Mouse (Mus musculus): ENCODE results near the gene Mga.

The Mga gene

DNA sequence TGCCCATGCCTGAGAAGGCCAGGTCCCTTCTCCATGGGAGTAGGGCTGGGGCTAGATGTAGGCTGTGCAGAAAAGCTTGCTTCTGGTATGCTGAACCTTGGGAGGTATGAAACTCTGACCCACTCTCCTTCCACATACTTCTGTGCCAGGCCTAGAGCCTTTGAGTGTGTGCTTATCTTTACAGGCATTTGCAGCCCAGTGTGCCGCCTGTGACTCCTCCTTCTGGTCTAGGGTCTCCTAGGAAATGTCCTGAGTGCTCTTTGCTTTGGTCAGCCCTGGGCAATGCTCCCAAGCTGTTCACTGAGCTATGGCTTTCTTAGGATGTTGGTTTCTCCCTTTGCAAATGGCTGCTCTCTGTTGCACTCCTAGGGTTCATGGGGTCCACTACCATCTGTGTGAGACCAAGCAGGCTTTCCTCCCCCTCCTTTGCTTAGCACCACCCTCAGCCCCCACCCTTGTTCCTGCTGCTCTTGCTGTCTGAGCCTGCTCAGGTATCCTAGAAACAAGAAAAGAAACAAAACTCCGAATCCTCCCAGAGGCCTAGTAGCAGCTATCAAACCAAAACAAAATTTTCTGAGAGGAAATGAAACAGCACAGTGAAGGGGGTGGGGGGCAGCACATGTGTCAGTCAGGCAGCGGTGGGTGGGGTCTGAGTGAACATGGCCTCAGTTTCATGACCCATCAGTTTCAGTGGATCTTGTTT, 104.0 kb downstream of the Mga start:
- Histone ChIP-seq H3K27me3 (ENCODE audit: control insufficient read depth, insufficient read depth, low read length, poor library complexity, severe bottlenecking) (no peaks in the 10 kb centered on the region), H3K36me3 (ENCODE audit: control insufficient read depth, insufficient read depth, low read length, poor library complexity, severe bottlenecking) (no peaks in the 10 kb centered on the region; the same call in 1 of the 2 replicates)
- DNase-seq (ENCODE audit: low read depth, low spot score) = no peak

DNA sequence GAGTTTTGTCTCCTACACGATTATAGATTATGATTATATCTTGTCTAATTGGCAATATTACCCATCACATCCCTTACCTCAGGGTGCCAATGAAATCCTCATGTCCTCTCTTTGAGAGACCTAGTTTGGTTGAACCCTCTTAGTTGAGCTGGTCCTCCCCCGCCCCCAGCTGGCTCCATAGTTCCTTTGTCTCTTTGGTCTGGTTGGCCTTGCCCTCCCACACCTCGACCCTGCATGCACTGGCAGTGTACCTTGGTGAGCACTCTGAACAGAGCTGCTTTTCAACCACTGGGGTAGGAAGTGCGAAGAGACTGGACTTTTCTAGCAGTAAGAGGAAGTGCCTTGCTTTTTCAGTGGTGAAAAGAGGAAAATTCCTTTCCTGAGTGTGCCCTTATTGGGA, 104.9 kb downstream of the Mga start:
- Histone ChIP-seq H3K36me3 (ENCODE audit: control insufficient read depth, insufficient read depth, low read length, poor library complexity, severe bottlenecking) (peaks cover 2% of the 10 kb centered on the region), H3K27me3 (ENCODE audit: control insufficient read depth, insufficient read depth, low read length, poor library complexity, severe bottlenecking) (no peaks in the 10 kb centered on the region)
- no peak for DNase-seq (ENCODE audit: low read depth, low spot score)

DNA sequence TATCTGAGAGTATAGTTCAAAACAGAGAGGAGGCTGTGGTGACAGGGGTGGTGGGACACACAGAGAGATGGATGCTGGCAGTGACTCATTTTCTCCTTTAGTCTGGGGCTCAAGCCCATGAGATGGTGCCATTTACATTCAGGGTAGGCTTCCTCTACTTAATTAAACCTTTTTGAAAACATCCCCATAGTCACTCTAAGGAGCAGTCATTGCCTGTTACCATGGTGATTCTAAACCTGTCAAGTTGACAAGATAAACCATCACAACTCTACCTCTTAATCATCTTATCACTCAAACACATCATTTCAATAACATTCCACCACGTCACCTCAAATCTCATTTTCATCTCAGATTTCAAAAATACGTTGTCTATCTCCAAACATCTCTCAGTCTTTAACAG, 106.9 kb downstream of the Mga start:
- Histone ChIP-seq H3K27me3 (ENCODE audit: control insufficient read depth, insufficient read depth, low read length, poor library complexity, severe bottlenecking) (no peaks in the 10 kb centered on the region), H3K36me3 (ENCODE audit: control insufficient read depth, insufficient read depth, low read length, poor library complexity, severe bottlenecking) (peaks cover 2% of the 10 kb centered on the region; the same call in 1 of the 2 replicates)
- DNase-seq (ENCODE audit: low read depth, low spot score) = no peak

DNA sequence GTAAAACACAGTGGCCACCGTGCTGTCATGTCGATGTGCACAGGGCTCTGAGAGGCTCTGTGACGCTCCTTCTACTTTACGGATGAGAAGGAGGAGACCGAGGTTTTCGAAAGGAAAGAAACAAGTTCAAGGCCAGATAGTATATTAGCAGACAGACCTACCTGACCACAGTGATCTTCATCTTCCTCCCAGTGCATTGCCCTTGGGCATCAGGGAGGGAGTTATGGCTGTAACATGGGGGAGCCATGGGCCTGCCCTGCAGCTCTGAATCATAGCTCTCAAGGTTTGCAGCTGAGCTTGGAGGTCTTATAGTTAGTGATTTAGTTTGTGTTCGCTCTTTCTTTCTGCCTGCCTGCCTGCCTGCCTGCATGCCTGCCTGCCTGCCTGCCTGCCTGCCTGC, 109.7 kb downstream of the Mga start:
- no peak for DNase-seq (ENCODE audit: low read depth, low spot score)
- no peaks in the 10 kb centered on the region for H3K27me3 ChIP-seq (ENCODE audit: control insufficient read depth, insufficient read depth, low read length, poor library complexity, severe bottlenecking)
- peaks cover 2% of the 10 kb centered on the region; the same call in 1 of the 2 replicates for H3K36me3 ChIP-seq (ENCODE audit: control insufficient read depth, insufficient read depth, low read length, poor library complexity, severe bottlenecking)

DNA sequence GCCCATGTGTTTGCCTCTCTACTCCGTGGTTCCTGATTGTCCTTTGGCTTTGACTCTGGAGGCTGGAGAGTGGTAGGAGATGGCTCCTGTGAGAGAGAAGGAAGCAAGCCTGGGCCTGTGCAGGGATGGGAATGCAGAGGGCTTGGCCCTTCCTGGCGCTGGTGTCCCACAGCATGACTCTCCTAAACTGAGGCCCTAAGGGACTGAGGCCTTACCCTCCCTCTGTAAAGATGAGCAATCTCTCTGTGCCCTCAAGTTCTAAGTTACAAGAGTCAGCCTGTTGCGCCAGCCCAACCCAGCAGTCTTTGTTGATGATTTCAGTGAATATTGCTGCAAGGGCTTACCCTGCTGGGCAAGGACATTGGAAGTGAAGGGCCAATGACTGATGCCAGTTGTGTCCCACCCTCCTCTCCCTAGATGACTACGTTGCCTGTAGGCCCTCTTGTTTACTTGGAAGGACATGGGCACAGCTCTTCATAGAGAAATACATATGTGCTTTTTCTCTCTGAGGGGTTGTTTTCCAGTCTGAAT, 110.7 kb downstream of the Mga start:
- no peak for DNase-seq (ENCODE audit: low read depth, low spot score)
- Histone ChIP-seq H3K27me3 (ENCODE audit: control insufficient read depth, insufficient read depth, low read length, poor library complexity, severe bottlenecking) (no peaks in the 10 kb centered on the region), H3K36me3 (ENCODE audit: control insufficient read depth, insufficient read depth, low read length, poor library complexity, severe bottlenecking) (peaks cover 3% of the 10 kb centered on the region; the same call in 1 of the 2 replicates)

DNA sequence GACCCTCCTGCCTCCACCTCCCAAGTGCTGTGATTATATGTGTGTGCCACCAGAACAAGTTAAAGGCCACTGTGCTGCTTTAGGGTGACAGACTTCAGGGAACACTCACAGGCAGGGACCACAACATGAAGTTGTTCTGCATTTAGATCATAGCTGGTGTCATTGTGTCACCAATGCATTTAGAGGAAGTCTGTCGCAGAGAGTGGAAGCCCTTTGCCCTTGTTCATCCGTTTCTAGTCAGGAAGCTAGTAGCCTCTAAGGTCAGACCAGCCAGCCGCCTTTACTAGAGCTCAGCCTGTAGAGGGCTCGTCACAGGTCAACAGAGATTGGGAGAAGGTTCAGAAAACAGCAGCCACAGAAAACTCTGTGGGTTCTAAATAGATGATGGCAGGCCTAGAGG, 111.6 kb downstream of the Mga start:
- no peak for DNase-seq (ENCODE audit: low read depth, low spot score)
- H3K27me3 ChIP-seq (ENCODE audit: control insufficient read depth, insufficient read depth, low read length, poor library complexity, severe bottlenecking) = no peaks in the 10 kb centered on the region
- H3K36me3 ChIP-seq (ENCODE audit: control insufficient read depth, insufficient read depth, low read length, poor library complexity, severe bottlenecking) = peaks cover 3% of the 10 kb centered on the region; the same call in 1 of the 2 replicates

DNA sequence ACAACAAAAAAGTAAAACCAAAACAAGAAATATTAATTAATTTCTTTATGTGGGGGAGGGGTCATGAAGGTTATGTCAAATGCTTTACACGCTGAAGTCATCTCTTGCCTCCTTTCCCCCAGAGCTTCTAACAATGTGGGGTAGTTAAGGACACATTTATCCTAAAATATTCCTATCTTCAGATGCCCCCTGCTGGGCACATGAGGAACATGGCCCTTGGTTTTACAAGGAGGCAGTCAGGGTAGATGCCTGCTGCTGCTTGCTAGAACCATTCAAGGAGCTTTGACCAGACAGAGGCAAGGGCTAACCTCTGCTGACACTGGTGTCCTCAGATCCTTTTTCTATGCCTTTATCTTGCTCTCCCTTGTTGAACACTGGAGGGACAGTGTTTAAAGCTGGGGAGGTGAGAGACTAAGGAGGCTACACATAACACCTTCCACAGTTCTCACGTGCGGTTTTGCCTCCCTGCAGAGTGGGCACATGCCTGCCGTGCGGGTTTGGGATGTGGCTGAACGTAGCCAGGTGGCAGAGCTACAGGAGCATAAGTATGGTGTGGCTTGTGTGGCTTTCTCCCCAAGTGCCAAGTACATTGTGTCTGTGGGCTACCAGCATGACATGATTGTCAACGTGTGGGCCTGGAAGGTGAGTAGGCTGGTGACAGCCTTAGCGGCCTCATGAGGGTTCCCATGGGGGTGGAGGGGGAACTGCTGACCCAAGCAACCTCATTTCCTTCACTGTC, 114.6 kb downstream of the Mga start:
- peak; percentile 71 for DNase-seq (ENCODE audit: low read depth, low spot score)
- no peaks in the 10 kb centered on the region for H3K27me3 ChIP-seq (ENCODE audit: control insufficient read depth, insufficient read depth, low read length, poor library complexity, severe bottlenecking)
- 0 out of 2 replicates have a peak, but pooled peaks cover 1% of the 10 kb centered on the region for H3K36me3 ChIP-seq (ENCODE audit: control insufficient read depth, insufficient read depth, low read length, poor library complexity, severe bottlenecking)

DNA sequence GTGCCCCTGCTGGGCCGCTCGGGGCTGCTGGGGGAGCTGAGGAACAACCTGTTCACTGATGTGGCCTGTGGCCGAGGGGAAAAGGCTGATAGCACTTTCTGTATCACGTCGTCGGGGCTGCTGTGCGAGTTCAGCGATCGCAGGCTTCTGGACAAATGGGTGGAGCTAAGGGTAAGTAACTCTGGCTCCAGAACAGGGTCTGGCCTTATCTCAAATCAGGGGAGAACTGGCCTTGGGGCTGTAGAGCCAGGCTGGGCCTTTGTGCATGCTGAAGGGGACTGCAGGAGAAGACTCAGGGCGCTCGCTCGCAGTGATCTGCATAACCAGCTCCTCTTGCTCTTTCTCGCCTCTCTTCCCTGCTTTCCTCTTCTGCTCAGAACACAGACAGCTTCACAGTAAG, 115.9 kb downstream of the Mga start:
- no peak for DNase-seq (ENCODE audit: low read depth, low spot score)
- Histone ChIP-seq H3K36me3 (ENCODE audit: control insufficient read depth, insufficient read depth, low read length, poor library complexity, severe bottlenecking) (0 out of 2 replicates have a peak, but pooled peaks cover 1% of the 10 kb centered on the region), H3K27me3 (ENCODE audit: control insufficient read depth, insufficient read depth, low read length, poor library complexity, severe bottlenecking) (no peaks in the 10 kb centered on the region)

DNA sequence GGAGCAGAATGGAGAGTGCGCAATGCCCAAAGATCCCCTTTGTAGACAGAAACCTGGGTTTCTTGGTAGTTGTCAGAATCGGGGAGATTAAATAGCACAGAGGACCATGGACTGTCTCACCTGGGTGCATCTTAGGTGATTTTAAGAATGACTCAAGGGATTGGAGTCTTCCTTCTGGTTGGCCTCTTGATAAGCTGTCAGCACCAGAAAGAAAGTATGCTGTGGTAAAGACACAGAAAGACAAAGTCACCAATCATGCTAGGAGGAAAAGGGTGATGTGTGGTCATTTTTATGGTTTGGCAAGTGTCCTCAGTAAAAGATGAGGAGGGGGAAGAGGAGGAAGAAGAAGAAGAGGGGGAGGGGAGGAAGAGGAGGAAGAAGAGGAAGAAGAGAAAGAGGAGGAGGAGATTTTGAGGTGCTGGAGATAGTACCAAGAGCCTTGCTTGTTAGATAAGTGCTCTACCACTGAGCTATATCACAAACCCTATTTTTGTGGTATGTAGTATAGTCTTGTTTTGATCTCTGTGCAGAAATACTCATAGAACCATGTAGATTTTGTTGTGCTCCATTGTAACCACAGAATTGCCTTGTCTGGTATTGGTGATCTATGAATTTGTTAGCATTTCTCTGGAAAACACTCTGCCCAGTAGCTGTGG, 116.9 kb downstream of the Mga start:
- 0 out of 2 replicates have a peak, but pooled peaks cover 1% of the 10 kb centered on the region for H3K36me3 ChIP-seq (ENCODE audit: control insufficient read depth, insufficient read depth, low read length, poor library complexity, severe bottlenecking)
- no peaks in the 10 kb centered on the region for H3K27me3 ChIP-seq (ENCODE audit: control insufficient read depth, insufficient read depth, low read length, poor library complexity, severe bottlenecking)
- DNase-seq (ENCODE audit: low read depth, low spot score) = no peak

DNA sequence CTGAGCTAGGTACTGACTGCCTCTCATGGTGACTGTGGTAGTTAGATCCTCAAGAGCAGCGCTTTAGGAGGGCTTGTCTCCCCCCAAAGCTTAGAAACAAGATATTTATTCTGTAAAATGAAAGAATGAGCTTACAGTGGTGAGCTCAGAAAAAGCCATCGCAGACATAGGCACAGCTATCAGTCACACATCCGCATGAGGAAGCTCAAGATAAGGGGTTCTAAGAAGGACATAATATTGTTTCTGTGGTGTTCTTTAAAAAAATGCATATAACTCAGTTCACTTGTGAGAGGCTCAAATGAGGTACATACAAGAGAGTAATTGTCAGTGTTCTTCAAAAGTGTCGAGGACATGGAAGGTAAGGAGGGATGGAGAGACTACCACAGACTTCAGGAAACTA, 118.9 kb downstream of the Mga start:
- no peak for DNase-seq (ENCODE audit: low read depth, low spot score)
- Histone ChIP-seq H3K36me3 (ENCODE audit: control insufficient read depth, insufficient read depth, low read length, poor library complexity, severe bottlenecking) (0 out of 2 replicates have a peak, but pooled peaks cover 1% of the 10 kb centered on the region), H3K27me3 (ENCODE audit: control insufficient read depth, insufficient read depth, low read length, poor library complexity, severe bottlenecking) (no peaks in the 10 kb centered on the region)

DNA sequence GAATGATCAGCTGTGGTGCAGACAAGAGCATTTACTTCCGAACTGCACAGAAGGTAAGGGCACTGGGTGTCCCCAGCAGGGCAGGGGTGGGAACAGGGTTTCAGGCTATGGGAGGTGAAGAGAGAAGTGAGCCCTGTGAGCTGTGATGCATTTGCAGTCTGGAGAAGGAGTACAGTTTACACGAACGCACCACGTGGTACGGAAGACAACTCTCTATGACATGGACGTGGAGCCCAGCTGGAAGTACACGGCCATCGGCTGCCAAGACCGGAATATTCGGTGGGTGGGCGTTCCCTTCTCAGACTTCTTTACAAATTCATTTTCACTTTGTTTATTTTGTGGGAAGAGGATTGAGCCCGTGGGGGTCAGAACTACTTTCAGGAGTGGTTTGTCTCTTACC, 120.6 kb downstream of the Mga start:
- DNase-seq (ENCODE audit: low read depth, low spot score) = no peak

More for the DNA sequence above, 120.6 kb downstream of the Mga start:
- Histone ChIP-seq H3K27me3 (ENCODE audit: control insufficient read depth, insufficient read depth, low read length, poor library complexity, severe bottlenecking) (no peaks in the 10 kb centered on the region), H3K36me3 (ENCODE audit: control insufficient read depth, insufficient read depth, low read length, poor library complexity, severe bottlenecking) (0 out of 2 replicates have a peak, but pooled peaks cover 1% of the 10 kb centered on the region)
